Mouse (Mus musculus): ENCODE results near the gene Rnaseh2a.

DNA sequence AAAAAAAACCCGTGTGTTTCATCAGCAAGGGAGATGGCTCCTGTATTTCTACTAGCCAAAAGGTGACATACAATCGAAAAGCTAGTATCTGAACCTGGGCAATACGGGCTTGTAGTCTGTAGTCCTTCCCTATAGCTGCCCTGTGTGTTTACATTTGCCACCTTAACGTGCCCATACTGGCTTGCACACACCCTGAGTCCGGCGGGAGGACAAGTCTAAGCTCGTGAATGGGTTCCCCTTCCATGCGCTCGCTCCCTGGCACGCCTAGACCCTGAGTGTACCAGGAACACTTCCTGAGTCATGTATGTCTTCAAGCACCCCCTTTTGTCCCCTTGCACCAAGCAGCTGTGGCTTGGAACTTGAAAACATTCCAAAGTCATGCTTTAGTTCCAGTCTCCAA is 47.2 kb upstream of the Rnaseh2a start:
- no peak for TF ChIP-seq MAZ (IDR thresholded peaks at IDR 0.05; ENCODE audit: low read depth, low read length)
- no peak for TF ChIP-seq POLR2A (IDR thresholded peaks at IDR 0.05; ENCODE audit: low read depth, low read length)
- no peak for TF ChIP-seq E2F4 (IDR thresholded peaks at IDR 0.05; ENCODE audit: insufficient replicate concordance, low read depth, low read length)
- no peak for TF ChIP-seq GABPA (IDR thresholded peaks at IDR 0.05; ENCODE audit: insufficient replicate concordance, low read depth, low read length)
- no peak for TF ChIP-seq NELFE (IDR thresholded peaks at IDR 0.05; ENCODE audit: low read depth, low read length)
- TF ChIP-seq ELF1 (IDR thresholded peaks at IDR 0.05; ENCODE audit: low read depth, low read length), result no peak
- TF ChIP-seq USF2 (conservative IDR thresholded peaks at IDR 0.05; ENCODE audit: low read depth, low read length), result no peak
- TF ChIP-seq CTCF (conservative IDR thresholded peaks at IDR 0.05 in 1 of 2, IDR thresholded peaks at IDR 0.05 in 1 of 2; ENCODE audit: low read depth in 2 of 2, low read length in 2 of 2), result no peak
- no peak for TF ChIP-seq ZMIZ1 (IDR thresholded peaks at IDR 0.05; ENCODE audit: low read depth, low read length)

Data from CH12.LX (cell line).